Mouse (Mus musculus) erythroblast, embryonic 14.5 days (primary cell): ENCODE results near the gene Lix1l. TPM values are rescaled to one million over a fixed set of nuclear protein-coding genes. Genes with fewer than 3 reads are reported as not detected.
A peak's percentile ranks its signal among the peaks of the same experiment; 100 is the strongest.

ENCODE experiments used
- H3K27me3 ChIP-seq: 2 replicates; pipeline ENCODE4 v1.6.1; 2012; ENCODE audit warnings: inconsistent platforms; ENCODE audit not compliant: control insufficient read depth
- H3K36me3 ChIP-seq: 2 replicates; pipeline ENCODE4 v1.6.1; 2012; ENCODE audit warnings: mild to moderate bottlenecking, inconsistent platforms; ENCODE audit not compliant: control insufficient read depth
- H3K4me1 ChIP-seq: 2 replicates; pipeline ENCODE4 v1.6.1; 2012; ENCODE audit warnings: inconsistent platforms; ENCODE audit not compliant: control insufficient read depth
- H3K4me3 ChIP-seq: replicated peaks from 2 replicates; pipeline ENCODE3; 2012; ENCODE audit warnings: moderate library complexity, mild to moderate bottlenecking, inconsistent platforms
- H3K9me3 ChIP-seq: 2 replicates; pipeline ENCODE4 v1.6.1; 2012; ENCODE audit warnings: low read length, inconsistent platforms, mixed read lengths; ENCODE audit not compliant: control insufficient read depth
- GATA1 ChIP-seq: IDR thresholded peaks from 2 replicates; pipeline ENCODE4 v1.6.1; 2012; ENCODE audit warnings: low read length, inconsistent platforms, mixed read lengths
- TAL1 ChIP-seq: IDR thresholded peaks from 3 replicates; pipeline ENCODE4 v1.6.1; 2012; ENCODE audit warnings: low read length, inconsistent platforms, mixed read lengths
- polyA plus RNA-seq: library from polyadenylated mRNA; stranded (reverse); fragments of >175 nt; gene quantifications from 2 replicates; pipeline ENCODE4 v1.2.3, GENCODE M21; 2012

Gene Lix1l
- polyA plus RNA-seq, 1 experiment = 0.01 TPM

GRCm38 (mm10) chr3:96563911-96564632, 36.9 kb upstream of the Lix1l start:
- H3K9me3 ChIP-seq = no peaks in the 10 kb centered on the region
- H3K4me3 ChIP-seq = peak overlapping the region; percentile 41
- H3K27me3 ChIP-seq = no peaks in the 10 kb centered on the region
- no peak for TF ChIP-seq TAL1
- TF ChIP-seq GATA1 = no peak
- H3K4me1 ChIP-seq = peaks cover 38% of the 10 kb centered on the region
- peaks cover 28% of the 10 kb centered on the region for H3K36me3 ChIP-seq

- peak overlapping the region; percentile 41 for H3K4me3 ChIP-seq
- H3K36me3 ChIP-seq = peaks cover 23% of the 10 kb centered on the region
- H3K9me3 ChIP-seq = no peaks in the 10 kb centered on the region
- TF ChIP-seq GATA1 (no peak), TAL1 (no peak)
- H3K27me3 ChIP-seq = no peaks in the 10 kb centered on the region
- H3K4me1 ChIP-seq = peaks cover 33% of the 10 kb centered on the region
Observed at GRCm38 (mm10) chr3:96564633-96565032, 36.3 kb upstream of the Lix1l start.

- H3K9me3 ChIP-seq = no peaks in the 10 kb centered on the region
- peaks cover 18% of the 10 kb centered on the region for H3K36me3 ChIP-seq
- TF ChIP-seq TAL1 (no peak), GATA1 (no peak)
- peaks cover 28% of the 10 kb centered on the region for H3K4me1 ChIP-seq
- H3K27me3 ChIP-seq = no peaks in the 10 kb centered on the region
- H3K4me3 ChIP-seq = no peak overlapping the region
Observed at GRCm38 (mm10) chr3:96565105-96565504, 35.8 kb upstream of the Lix1l start.

GRCm38 (mm10) chr3:96566661-96567450, 34.1 kb upstream of the Lix1l start:
- Histone ChIP-seq H3K9me3 (no peaks in the 10 kb centered on the region), H3K4me1 (peaks cover 14% of the 10 kb centered on the region), H3K27me3 (no peaks in the 10 kb centered on the region), H3K36me3 (peaks cover 2% of the 10 kb centered on the region), H3K4me3 (no peak overlapping the region)
- TF ChIP-seq TAL1 = no peak
- TF ChIP-seq GATA1 = no peak

- TF ChIP-seq GATA1 (no peak), TAL1 (no peak)
- peaks cover 14% of the 10 kb centered on the region for H3K4me1 ChIP-seq
- no peaks in the 10 kb centered on the region for H3K36me3 ChIP-seq
- no peaks in the 10 kb centered on the region for H3K27me3 ChIP-seq
- H3K9me3 ChIP-seq = no peaks in the 10 kb centered on the region
- no peak overlapping the region for H3K4me3 ChIP-seq
Observed at GRCm38 (mm10) chr3:96568605-96569004, 32.3 kb upstream of the Lix1l start.

- Histone ChIP-seq H3K9me3 (no peaks in the 10 kb centered on the region), H3K27me3 (peaks cover 3% of the 10 kb centered on the region; the same call in 1 of the 2 replicates), H3K4me1 (peaks cover 7% of the 10 kb centered on the region), H3K36me3 (no peaks in the 10 kb centered on the region), H3K4me3 (no peak overlapping the region)
- TF ChIP-seq GATA1 (no peak), TAL1 (no peak)
Observed at GRCm38 (mm10) chr3:96569506-96569905, 31.4 kb upstream of the Lix1l start.

GRCm38 (mm10) chr3:96569966-96570605, 30.9 kb upstream of the Lix1l start:
- Histone ChIP-seq H3K4me3 (no peak overlapping the region), H3K4me1 (peaks cover 3% of the 10 kb centered on the region), H3K36me3 (no peaks in the 10 kb centered on the region), H3K27me3 (peaks cover 3% of the 10 kb centered on the region; the same call in 1 of the 2 replicates), H3K9me3 (no peaks in the 10 kb centered on the region)
- TF ChIP-seq GATA1 (no peak), TAL1 (no peak)

GRCm38 (mm10) chr3:96570643-96571042, 30.3 kb upstream of the Lix1l start:
- H3K36me3 ChIP-seq = no peaks in the 10 kb centered on the region
- no peak overlapping the region for H3K4me3 ChIP-seq
- TF ChIP-seq GATA1 = no peak
- no peak for TF ChIP-seq TAL1
- H3K4me1 ChIP-seq = peaks cover 4% of the 10 kb centered on the region
- peaks cover 3% of the 10 kb centered on the region; the same call in 1 of the 2 replicates for H3K27me3 ChIP-seq
- no peaks in the 10 kb centered on the region for H3K9me3 ChIP-seq

GRCm38 (mm10) chr3:96571336-96571735, 29.6 kb upstream of the Lix1l start:
- TF ChIP-seq GATA1 (no peak), TAL1 (no peak)
- peaks cover 11% of the 10 kb centered on the region for H3K4me1 ChIP-seq

More at GRCm38 (mm10) chr3:96571336-96571735, 29.6 kb upstream of the Lix1l start:
- Histone ChIP-seq H3K9me3 (no peaks in the 10 kb centered on the region), H3K4me3 (no peak overlapping the region), H3K27me3 (peaks cover 3% of the 10 kb centered on the region; the same call in 1 of the 2 replicates), H3K36me3 (no peaks in the 10 kb centered on the region)
